Mouse (Mus musculus): ENCODE measurements at regions not wholly inside any gene's neighbourhood (a gene's known extent, or its start where the extent isn't known, plus 50 kb on each side); places are given as distances from the start of the nearest gene placed in this dataset.

DNA sequence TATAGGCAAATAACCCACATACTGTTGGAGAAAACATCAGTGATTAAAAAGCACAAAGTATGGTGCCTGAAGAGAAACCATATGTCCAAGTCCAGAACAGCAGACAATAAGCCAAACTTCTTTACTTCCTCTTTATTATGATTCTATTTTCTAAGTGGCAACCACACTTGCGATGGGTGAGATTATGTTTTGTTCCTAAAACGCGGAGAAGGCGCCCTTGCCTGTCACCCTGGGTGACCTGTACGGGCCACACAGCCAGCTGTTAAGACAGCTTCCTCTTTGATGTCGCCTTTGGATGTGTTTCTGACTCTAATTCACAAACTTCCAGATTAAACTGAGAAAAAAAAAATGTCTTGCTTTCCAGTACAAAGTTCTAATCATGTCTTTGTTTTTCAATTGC is 83.9 kb upstream of the Sgip1 start:
- intact Hi-C loops (cut with DNase I) = loop anchor here (2.0 kb wide), 1 partner anchor 430 kb away; no protein-coding TSS in a partner anchor

DNA sequence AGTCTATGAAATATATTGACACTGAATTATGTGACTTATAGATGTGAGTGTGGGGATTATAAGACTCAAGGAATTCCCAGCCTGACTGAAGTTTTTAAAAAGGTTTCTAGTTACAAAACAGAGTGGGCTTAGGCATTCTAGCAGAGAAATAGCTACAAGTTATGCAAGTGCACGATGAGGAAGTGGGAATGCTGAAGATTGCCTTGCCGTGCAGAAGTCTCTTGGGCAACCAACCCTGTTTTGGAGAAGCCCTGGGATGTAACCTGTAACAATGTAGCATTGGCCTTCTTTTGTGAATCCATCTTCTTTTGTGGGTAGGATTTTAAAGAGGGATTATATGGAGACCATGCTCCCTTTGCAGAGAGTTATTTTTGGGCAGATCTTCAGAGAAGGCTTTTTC is 82.5 kb upstream of the Sgip1 start:
- intact Hi-C loops (cut with DNase I) = no loop called here

DNA sequence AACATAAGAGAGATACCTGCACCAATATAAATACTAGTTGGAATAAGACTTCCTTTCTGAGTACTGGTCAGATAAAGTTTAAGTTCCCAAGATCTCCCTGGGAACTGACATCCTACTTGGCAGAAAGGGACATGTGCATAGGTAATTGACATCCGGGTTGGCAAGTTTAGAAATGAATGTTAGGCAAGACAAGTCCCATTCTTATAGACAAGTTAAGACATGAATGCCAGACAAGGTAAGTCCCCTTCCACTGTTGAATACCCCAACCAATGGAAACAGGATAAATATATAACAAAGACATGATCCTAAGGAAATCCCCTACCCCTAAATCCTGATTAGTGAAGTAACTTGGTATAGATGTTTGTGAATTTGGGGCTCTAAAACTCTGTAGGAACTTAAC is 77.5 kb upstream of the Sgip1 start:
- intact Hi-C loops (cut with DNase I) = no loop called here

DNA sequence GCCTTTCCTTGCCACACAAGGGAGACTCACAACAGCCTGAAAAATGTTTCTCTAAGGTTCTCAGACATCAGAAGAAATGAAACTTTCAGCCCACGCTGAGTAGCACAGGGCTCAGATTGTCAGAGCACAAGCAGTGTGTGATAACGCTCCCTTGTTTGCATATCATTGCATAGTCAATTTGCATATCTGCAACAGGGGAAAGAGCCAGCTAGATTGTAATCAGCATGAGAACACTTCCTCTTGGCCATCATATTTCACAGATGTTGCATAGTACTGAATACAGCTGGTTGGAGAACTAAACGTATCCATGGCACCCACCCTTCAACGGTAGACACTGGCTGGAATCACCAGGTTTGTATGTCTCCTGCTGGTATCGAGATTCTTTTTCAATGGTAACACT is 58.9 kb upstream of the Sgip1 start:
- intact Hi-C loops (cut with DNase I) = no loop called here

DNA sequence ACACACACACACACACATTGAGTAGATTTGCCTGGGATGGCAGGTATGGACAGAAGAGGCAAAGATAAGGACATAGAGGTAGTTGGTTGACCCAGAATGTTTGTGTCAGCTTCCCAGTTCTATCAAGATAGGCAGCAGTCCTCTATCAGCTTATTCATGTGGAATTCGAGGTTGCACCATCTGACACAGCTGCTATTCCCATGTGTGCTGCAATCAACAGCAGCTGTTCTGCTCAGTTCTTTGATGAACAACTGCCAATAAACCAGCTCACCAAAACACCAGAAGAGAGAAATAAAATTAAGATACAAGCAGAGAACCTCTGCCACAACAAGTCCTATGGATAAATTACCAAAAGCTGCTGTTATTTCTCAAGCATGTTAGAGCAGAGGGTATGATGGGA is 56.1 kb upstream of the Sgip1 start:
- intact Hi-C loops (cut with DNase I) = no loop called here

DNA sequence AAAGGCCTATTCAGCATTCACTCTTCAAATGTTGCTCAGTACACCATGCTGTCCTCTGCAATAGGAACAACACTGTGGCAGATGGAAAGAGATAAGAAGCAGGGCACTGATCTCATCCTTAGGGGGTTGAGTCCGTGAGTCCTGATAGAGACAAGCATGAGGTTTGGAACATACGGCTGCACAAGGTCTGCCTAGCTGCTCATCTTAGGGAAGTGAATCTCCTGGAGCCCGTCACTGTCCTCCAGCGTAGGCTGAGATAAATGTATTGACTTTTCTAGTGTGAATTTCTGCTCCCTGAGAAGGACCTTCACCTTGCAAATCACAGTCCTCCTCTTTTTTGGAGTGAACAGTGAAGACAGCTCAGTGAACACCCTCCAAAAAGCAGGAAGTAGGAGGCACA is 52.7 kb upstream of the Sgip1 start:
- intact Hi-C loops (cut with DNase I) = no loop called here

Measured in adrenal gland (tissue).